Mouse (Mus musculus) CH12F3 (cell line): ENCODE measurements at regions not wholly inside any gene's neighbourhood (a gene's known extent, or its start where the extent isn't known, plus 50 kb on each side); places are given as distances from the start of the nearest gene placed in this dataset.
"Not testable (repeated sequence)": the region's sequence is repeated elsewhere in the genome, so short reads cannot be mapped to it uniquely, and the experiment has no call there.

ENCODE experiments used
- in situ Hi-C: fragments of 300-500 bp; cut with MboI; formaldehyde crosslinking; loops from 2 replicates; pipeline ENCODE4 v1.14.3; 2020; ENCODE audit warnings: low sequenced_read_pairs

GRCm38 (mm10) chr15:37110462-37110861, 102.9 kb upstream of the Zfp706 start:
- in situ Hi-C loops = no loop called here

GRCm38 (mm10) chr15:37102035-37102555, 94.5 kb upstream of the Zfp706 start:
- in situ Hi-C loops = no loop called here

DNA sequence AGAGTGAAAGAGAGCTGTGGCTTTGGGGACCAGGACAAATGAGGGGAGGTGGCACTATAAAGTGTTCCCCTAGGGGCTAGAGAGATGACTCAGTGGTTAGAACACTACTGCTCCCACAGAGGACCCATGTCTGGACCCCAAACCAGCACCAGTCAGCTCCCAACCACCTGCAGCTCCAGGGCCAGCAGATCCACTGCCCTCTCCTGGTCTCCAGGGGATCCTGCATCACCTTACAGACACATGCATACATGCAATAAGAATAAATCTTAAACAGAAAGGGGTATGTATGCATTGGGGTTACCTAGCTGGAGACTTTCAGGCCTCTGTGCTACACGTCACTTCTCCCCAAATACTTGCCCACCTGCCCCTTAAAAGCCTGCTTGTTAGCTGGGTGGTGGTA, 93.8 kb upstream of the Zfp706 start:
- in situ Hi-C loops = no loop called here

DNA sequence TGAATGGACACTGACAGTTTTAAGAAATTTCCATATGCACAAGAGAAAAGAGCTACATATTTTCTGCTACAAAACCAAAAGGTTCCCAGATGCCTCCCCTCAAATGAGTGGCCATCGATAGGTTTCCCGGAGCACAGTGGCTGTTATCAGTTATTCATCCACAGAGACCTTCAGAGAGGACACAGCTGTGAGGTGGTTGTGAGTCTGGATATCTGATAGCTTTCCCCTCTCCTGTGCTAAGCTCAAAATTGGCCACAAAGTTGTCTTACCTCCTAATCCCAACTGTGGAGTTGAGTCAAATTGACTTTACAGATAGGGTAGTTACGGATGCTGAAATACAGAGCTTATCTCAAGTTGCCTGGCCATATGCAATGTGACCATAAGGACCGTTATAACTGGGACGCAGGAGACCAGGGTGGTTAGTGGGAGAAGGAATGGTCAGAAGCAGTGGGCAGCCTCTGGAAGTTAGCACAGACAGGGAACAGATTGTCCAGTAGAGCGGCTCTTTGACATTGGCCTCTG, 93.3 kb upstream of the Zfp706 start:
- in situ Hi-C loops = no loop called here

- in situ Hi-C loops = no loop called here
Measured at GRCm38 (mm10) chr15:37099927-37100766, 92.6 kb upstream of the Zfp706 start.

DNA sequence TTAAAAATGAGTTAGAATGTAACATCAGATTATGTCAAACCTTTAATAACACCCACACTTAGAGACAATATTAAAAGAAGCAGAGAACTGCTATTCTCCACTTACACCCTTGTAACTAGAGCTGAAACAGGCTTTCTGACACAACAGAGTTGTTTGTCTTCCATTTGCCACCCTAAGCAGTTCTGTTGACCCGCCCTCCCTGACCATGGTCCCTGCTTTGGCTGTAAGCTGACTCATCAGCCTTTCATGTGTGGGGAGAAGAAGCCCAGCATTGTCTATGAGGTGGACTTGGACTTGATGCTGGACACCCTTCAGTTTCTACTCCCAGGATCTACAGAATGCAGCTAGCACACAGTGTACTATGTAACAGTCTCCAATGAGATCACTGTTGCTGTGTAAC, 91.6 kb upstream of the Zfp706 start:
- in situ Hi-C loops = no loop called here

DNA sequence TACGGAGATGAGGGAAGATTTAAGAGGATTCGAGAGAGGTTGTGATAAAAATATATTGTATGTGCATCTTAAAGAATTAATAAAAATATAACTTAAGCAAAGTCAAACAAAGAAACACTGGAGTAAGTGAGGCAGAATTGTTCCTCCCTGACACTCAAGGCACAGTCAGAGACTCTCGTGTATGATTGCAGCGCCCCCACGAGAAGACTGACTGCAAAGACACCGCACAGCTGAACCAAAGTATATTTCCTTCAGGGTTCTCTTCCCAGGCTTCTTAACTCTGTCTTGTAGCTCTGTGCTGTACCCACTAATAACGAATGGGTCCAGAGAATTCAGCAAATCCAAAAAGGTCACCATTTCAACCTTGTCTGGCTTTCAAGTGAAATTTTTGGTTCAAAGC, 89.9 kb upstream of the Zfp706 start:
- in situ Hi-C loops = no loop called here

GRCm38 (mm10) chr15:37091171-37091570, 83.6 kb upstream of the Zfp706 start:
- in situ Hi-C loops = not testable (repeated sequence)

DNA sequence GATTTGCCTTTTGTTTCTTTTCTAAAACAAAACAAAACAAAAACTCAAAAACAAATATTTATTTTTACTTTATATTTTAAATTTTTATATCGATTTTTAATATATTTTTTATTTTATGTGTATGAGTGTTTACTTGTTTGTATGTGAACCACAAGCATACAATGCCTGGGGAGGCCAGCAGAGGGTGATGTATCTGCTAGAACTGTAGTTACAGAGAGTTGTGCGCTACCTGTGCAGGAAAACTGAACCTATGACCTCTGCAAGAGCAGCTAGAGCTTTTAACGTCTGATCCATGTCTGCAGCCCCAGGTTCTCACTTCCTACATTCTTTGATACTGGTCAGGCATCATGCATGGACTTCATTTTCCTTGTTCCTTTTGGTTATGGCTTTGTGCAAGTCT, 76.2 kb upstream of the Zfp706 start:
- in situ Hi-C loops = no loop called here

- in situ Hi-C loops = no loop called here
Measured at GRCm38 (mm10) chr15:37081836-37082235, 74.3 kb upstream of the Zfp706 start.

GRCm38 (mm10) chr15:37080931-37081330, 73.4 kb upstream of the Zfp706 start:
- in situ Hi-C loops = no loop called here

DNA sequence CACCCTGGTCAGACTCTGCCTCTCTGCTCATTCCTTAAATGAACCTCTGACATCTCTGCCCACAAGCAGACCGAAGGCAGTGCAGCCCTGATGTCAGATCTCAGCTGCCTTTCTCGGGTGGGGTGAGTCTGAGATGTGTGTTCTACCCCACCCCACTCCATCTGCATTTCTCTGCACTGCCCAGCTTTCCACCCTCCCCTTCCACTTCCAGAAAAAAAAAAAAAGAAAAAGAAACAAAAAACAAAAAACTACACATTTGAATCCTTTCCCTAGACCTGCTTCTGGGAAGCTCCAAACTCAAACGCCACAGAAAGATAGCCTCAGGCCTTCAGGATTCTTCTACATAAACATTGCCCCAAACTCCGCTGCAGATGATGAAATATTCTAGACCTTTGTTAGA, 72.8 kb upstream of the Zfp706 start:
- in situ Hi-C loops = no loop called here

- in situ Hi-C loops = not testable (repeated sequence)
Measured at GRCm38 (mm10) chr15:37074207-37074606, 66.6 kb upstream of the Zfp706 start.

DNA sequence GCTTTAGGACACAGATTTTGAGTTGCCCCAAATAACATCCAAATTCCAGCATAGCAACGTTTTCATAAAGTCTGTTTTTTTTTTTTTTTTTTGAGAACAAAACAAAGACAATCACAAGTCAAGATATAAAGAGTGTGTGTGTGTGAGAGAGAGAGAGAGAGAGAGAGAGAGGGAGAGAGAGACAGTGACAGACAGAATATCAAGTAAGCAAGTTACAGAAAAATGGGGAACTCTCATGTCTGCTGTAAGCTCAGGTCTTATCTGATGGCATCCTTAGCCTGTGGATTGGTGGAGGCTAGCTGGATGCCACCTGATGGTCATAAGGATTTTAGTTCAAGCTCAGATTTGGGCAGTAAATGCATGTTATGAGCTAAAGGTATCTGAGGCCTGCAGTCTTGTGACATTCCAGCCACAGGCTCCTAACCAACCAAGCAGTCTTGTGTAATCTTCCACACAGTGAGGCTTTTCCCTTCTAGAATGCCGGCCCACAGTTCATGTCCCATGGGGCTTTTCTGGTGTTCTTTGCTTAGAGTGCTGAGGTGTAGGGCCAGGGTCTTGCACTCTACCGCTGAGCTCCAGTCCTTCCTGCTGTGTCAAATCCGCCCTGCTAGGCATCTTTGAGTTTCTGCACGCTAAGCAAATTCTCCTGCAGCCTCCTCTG, 64.8 kb upstream of the Zfp706 start:
- in situ Hi-C loops = no loop called here

DNA sequence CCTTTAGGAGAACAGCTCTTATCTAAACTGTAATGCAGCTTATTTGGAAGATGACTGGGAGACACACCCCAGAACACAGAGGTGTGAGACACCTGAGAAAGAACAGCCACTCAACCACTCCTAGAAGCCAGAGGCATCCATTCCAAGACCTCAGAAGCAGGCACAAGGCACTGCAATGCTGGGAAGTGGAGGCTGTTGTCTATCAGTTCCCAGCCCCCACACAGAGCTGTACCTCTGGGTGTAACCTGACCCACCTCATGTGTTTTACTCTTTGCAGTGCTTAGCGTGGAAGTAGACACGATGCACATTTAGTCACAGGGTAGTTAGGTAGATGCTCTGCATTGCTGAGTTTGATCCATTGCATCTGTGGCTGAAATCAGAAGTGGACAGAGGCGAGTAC, 62.6 kb upstream of the Zfp706 start:
- in situ Hi-C loops = no loop called here

DNA sequence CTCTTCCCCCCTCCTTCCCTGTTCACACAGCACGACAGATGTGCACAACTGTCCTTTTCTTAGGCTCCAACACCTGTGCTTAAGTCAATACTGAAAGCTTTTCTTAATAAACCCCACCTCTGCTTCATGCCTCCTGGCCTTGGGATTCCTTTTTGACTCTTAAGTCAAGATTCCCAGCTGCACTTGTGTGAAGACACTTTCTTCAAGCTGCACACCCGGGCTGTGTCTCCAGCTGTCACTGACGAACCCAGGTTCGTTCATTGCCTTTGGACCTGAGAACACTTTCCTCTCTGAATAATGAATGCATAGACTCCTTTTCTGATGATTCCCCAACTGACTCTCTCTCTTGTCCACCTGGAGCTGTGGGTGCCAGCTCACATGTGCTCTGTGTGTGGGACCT, 59.8 kb upstream of the Zfp706 start:
- in situ Hi-C loops = no loop called here

- in situ Hi-C loops = no loop called here
Measured at GRCm38 (mm10) chr15:37065926-37066550, 58.5 kb upstream of the Zfp706 start.

GRCm38 (mm10) chr15:37065408-37065807, 57.8 kb upstream of the Zfp706 start:
- in situ Hi-C loops = no loop called here

GRCm38 (mm10) chr15:37063781-37064383, 56.3 kb upstream of the Zfp706 start:
- in situ Hi-C loops = no loop called here

DNA sequence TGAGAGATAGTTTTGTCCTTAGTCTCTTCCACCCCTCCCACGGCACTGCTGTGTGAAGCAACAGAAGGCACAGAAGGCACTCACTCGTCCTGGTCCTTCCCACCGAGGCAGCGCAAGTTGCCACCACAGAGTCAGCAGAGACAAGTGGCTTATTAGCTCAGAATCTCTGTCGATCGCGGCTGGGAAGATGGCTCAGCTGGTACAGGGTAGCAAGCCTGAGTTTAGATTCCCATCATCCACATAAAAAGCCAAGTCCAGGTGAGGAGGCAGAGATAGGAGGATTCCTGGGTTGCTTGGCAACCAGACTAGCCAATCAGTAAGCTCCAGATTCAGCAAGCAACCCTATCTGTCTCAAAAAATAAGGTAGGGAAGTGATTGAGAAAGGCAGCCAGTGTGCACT, 55.0 kb upstream of the Zfp706 start:
- in situ Hi-C loops = no loop called here

- in situ Hi-C loops = no loop called here
Measured at GRCm38 (mm10) chr15:37061501-37061900, 53.9 kb upstream of the Zfp706 start.
